Mouse (Mus musculus): Measurements from ENCODE around the gene Wdr46. TPM values are rescaled to one million over a fixed set of nuclear protein-coding genes. Genes with fewer than 3 reads are reported as not detected.

The Wdr46 gene
- polyA plus RNA-seq, 1 experiment from 2014 or later, result 32.7 TPM

DNA sequence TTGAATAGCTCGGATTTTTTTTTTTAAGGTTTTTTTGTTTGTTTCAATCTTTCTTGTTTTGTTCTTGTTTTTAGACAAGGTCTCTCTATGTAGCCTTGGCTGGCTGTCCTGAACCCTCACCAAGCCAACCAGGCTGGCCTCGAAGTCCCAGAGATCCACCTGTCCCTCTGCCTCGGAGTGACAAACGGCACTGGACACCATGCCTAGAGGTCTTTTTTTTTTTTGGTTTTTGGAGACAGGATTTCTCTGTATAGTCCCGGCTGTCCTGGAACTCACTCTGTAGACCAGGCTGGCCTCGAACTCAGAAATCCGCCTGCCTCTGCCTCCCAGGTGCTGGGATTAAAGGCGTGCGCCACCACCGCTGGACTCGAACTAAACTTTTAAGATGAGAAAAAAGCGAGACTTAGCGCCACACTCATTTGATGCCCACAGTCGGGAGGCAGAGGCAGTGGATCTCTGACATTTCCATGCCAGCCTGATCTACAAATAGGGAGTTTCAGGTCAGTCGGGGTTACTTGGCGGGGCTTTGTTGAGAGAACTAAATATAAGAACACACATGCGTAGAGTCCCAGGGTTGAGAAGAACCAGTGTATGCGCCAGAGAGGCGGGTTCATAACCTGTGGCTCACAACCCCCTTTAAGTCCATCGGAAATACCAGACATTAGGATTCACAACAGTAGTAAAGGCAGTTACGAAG lies 12.1 kb upstream of the Wdr46 start:
- peaks cover 18% of the 10 kb centered on the region for H3K4me1 ChIP-seq (ENCODE audit: insufficient read depth, low read length)
- no peaks in the 10 kb centered on the region for H3K27me3 ChIP-seq (ENCODE audit: insufficient read depth, low read length)
- peaks cover 10% of the 10 kb centered on the region; the same call in 1 of the 2 replicates for H3K36me3 ChIP-seq (ENCODE audit: insufficient read depth, low read length)
- peak overlapping the region; percentile 88 for H3K9ac ChIP-seq (replicated peaks; ENCODE audit: low read length)
- ATAC-seq (ENCODE audit: low FRiP score, low TSS enrichment), result no peak
- WGBS, result 60% methylated on average over 21 of the region's 21 CpGs
- H3K4me2 ChIP-seq (replicated peaks; ENCODE audit: low read depth, low read length), result peak overlapping the region; percentile 98
- H3K27ac ChIP-seq (ENCODE audit: low read length), result no peak overlapping the region
- H3K9me3 ChIP-seq (ENCODE audit: low read length), result no peaks in the 10 kb centered on the region
- H3K4me3 ChIP-seq (ENCODE audit: low read length), result peak overlapping the region; percentile 88

- H3K4me1 ChIP-seq (ENCODE audit: insufficient read depth, low read length), result peaks cover 18% of the 10 kb centered on the region
- H3K9ac ChIP-seq (replicated peaks; ENCODE audit: low read length), result peak within 1 kb of the TSS; percentile 88
- peaks cover 10% of the 10 kb centered on the region; the same call in 1 of the 2 replicates for H3K36me3 ChIP-seq (ENCODE audit: insufficient read depth, low read length)
- H3K27me3 ChIP-seq (ENCODE audit: insufficient read depth, low read length), result no peaks in the 10 kb centered on the region
- H3K9me3 ChIP-seq (ENCODE audit: low read length), result no peaks in the 10 kb centered on the region
- ATAC-seq (ENCODE audit: low FRiP score, low TSS enrichment), result peak; percentile 82
- H3K27ac ChIP-seq (ENCODE audit: low read length), result peak within 1 kb of the TSS; percentile 98
- WGBS, result 0% methylated on average over 77 of the region's 80 CpGs
- H3K4me3 ChIP-seq (ENCODE audit: low read length), result peak within 1 kb of the TSS; percentile 88
- H3K4me2 ChIP-seq (replicated peaks; ENCODE audit: low read depth, low read length), result peak within 1 kb of the TSS; percentile 98
Measured at GRCm38 (mm10) chr17:33929371-33930279, 10.8 kb upstream of the Wdr46 start, which contains the start of gene Rgl2. Rgl2 (plus strand) TSS chr17:33929543.

GRCm38 (mm10) chr17:33930280-33931158 lies 9.9 kb upstream of the Wdr46 start:
- ATAC-seq (ENCODE audit: low FRiP score, low TSS enrichment), result peak; percentile 14; the same call in 1 of the 2 replicates
- WGBS, result under 1% methylated on average over 42 of the region's 45 CpGs
- Histone ChIP-seq H3K4me1 (ENCODE audit: insufficient read depth, low read length) (peaks cover 18% of the 10 kb centered on the region), H3K9me3 (ENCODE audit: low read length) (no peaks in the 10 kb centered on the region), H3K36me3 (ENCODE audit: insufficient read depth, low read length) (peaks cover 13% of the 10 kb centered on the region; the same call in 1 of the 2 replicates), H3K4me2 (replicated peaks; ENCODE audit: low read depth, low read length) (peak overlapping the region; percentile 98), H3K27me3 (ENCODE audit: insufficient read depth, low read length) (no peaks in the 10 kb centered on the region), H3K9ac (replicated peaks; ENCODE audit: low read length) (peak overlapping the region; percentile 88), H3K4me3 (ENCODE audit: low read length) (peak overlapping the region; percentile 88), H3K27ac (ENCODE audit: low read length) (peak overlapping the region; percentile 98)

GRCm38 (mm10) chr17:33931159-33931866 lies 9.1 kb upstream of the Wdr46 start:
- Histone ChIP-seq H3K27me3 (ENCODE audit: insufficient read depth, low read length) (no peaks in the 10 kb centered on the region), H3K9ac (replicated peaks; ENCODE audit: low read length) (peak overlapping the region; percentile 88), H3K4me2 (replicated peaks; ENCODE audit: low read depth, low read length) (peak overlapping the region; percentile 98), H3K4me1 (ENCODE audit: insufficient read depth, low read length) (peaks cover 18% of the 10 kb centered on the region), H3K9me3 (ENCODE audit: low read length) (no peaks in the 10 kb centered on the region), H3K36me3 (ENCODE audit: insufficient read depth, low read length) (peaks cover 13% of the 10 kb centered on the region), H3K4me3 (ENCODE audit: low read length) (peak overlapping the region; percentile 88), H3K27ac (ENCODE audit: low read length) (no peak overlapping the region)
- WGBS, result 40% methylated on average over 18 of the region's 18 CpGs
- no peak for ATAC-seq (ENCODE audit: low FRiP score, low TSS enrichment)

DNA sequence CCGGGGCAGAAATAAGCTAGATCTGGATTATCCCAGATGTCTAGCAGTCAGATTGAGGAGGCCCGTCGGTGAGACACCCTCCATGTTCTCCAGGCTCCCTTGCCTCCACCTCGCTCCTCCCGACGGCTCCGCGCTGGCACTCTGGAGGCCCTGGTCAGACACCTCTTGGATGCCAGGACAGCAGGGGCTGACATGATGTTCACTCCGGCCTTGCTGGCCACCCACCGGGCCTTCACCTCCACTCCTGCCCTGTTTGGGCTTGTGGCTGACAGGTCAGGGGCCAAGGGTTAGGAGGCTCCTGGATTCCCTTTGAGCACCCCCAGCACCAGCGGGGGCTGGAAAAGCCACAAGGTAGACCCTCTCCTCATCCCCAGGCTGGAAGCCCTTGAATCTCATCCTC lies 8.5 kb upstream of the Wdr46 start:
- Histone ChIP-seq H3K4me1 (ENCODE audit: insufficient read depth, low read length) (peaks cover 18% of the 10 kb centered on the region), H3K9ac (replicated peaks; ENCODE audit: low read length) (no peak overlapping the region), H3K4me3 (ENCODE audit: low read length) (no peak overlapping the region), H3K27ac (ENCODE audit: low read length) (no peak overlapping the region), H3K4me2 (replicated peaks; ENCODE audit: low read depth, low read length) (no peak overlapping the region), H3K36me3 (ENCODE audit: insufficient read depth, low read length) (peaks cover 17% of the 10 kb centered on the region), H3K9me3 (ENCODE audit: low read length) (no peaks in the 10 kb centered on the region), H3K27me3 (ENCODE audit: insufficient read depth, low read length) (no peaks in the 10 kb centered on the region)
- WGBS, result 93% methylated on average over 11 of the region's 11 CpGs
- no peak for ATAC-seq (ENCODE audit: low FRiP score, low TSS enrichment)

- H3K9ac ChIP-seq (replicated peaks; ENCODE audit: low read length), result no peak overlapping the region
- peaks cover 22% of the 10 kb centered on the region for H3K36me3 ChIP-seq (ENCODE audit: insufficient read depth, low read length)
- no peak overlapping the region for H3K4me2 ChIP-seq (replicated peaks; ENCODE audit: low read depth, low read length)
- H3K27ac ChIP-seq (ENCODE audit: low read length), result no peak overlapping the region
- ATAC-seq (ENCODE audit: low FRiP score, low TSS enrichment), result no peak
- H3K9me3 ChIP-seq (ENCODE audit: low read length), result no peaks in the 10 kb centered on the region
- H3K27me3 ChIP-seq (ENCODE audit: insufficient read depth, low read length), result no peaks in the 10 kb centered on the region
- 85% methylated on average over 14 of the region's 14 CpGs for WGBS
- peaks cover 18% of the 10 kb centered on the region for H3K4me1 ChIP-seq (ENCODE audit: insufficient read depth, low read length)
- H3K4me3 ChIP-seq (ENCODE audit: low read length), result no peak overlapping the region
Measured at GRCm38 (mm10) chr17:33932448-33932847, 8.0 kb upstream of the Wdr46 start.

- Histone ChIP-seq H3K27ac (ENCODE audit: low read length) (no peak overlapping the region), H3K27me3 (ENCODE audit: insufficient read depth, low read length) (no peaks in the 10 kb centered on the region), H3K4me2 (replicated peaks; ENCODE audit: low read depth, low read length) (no peak overlapping the region), H3K4me3 (ENCODE audit: low read length) (no peak overlapping the region), H3K36me3 (ENCODE audit: insufficient read depth, low read length) (peaks cover 25% of the 10 kb centered on the region), H3K9ac (replicated peaks; ENCODE audit: low read length) (no peak overlapping the region), H3K4me1 (ENCODE audit: insufficient read depth, low read length) (peaks cover 18% of the 10 kb centered on the region), H3K9me3 (ENCODE audit: low read length) (no peaks in the 10 kb centered on the region)
- whole genome bisulfite sequencing, result 89% methylated on average over 15 of the region's 15 CpGs
- ATAC-seq (ENCODE audit: low FRiP score, low TSS enrichment), result no peak
Measured at GRCm38 (mm10) chr17:33932970-33933369, 7.5 kb upstream of the Wdr46 start.

DNA sequence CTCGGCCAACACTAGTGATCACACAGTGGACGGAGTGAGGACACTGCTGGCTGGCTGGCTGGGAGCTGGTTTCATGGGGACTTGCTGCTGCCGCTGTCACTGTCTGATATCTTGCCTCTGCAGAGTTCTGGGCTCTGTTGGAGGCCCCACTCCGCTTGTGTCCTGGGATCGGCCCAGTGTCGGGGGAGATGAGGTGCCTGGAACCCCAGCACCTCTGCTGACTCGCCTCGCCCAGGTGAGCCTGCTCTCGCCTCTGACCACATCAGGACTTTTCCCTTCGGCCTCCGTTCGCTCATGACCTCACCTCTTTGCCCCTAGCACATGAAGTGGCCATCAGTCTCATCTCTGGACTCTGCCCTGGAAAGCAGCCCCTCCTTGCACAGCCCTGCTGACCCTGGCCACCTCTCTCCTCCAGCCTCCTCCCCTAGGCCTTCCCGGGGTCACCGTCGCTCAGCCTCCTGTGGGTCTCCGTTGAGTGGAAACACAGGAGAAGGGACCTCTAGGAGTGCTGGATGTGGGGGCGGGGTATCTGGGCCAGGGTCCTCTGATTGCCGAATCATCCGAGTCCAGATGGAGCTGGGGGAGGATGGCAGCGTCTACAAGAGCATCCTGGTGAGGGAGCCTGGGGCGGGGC lies 4.9 kb upstream of the Wdr46 start:
- no peak overlapping the region for H3K9ac ChIP-seq (replicated peaks; ENCODE audit: low read length)
- no peak overlapping the region for H3K4me3 ChIP-seq (ENCODE audit: low read length)
- H3K36me3 ChIP-seq (ENCODE audit: insufficient read depth, low read length), result peaks cover 30% of the 10 kb centered on the region
- H3K27me3 ChIP-seq (ENCODE audit: insufficient read depth, low read length), result no peaks in the 10 kb centered on the region
- peaks cover 18% of the 10 kb centered on the region for H3K4me1 ChIP-seq (ENCODE audit: insufficient read depth, low read length)
- H3K27ac ChIP-seq (ENCODE audit: low read length), result no peak overlapping the region
- 83% methylated on average over 21 of the region's 21 CpGs for WGBS
- no peak for ATAC-seq (ENCODE audit: low FRiP score, low TSS enrichment)
- no peaks in the 10 kb centered on the region for H3K9me3 ChIP-seq (ENCODE audit: low read length)
- H3K4me2 ChIP-seq (replicated peaks; ENCODE audit: low read depth, low read length), result no peak overlapping the region
